Mouse (Mus musculus): ENCODE data around the gene Cyp26b1. TPM values are rescaled to one million over a fixed set of nuclear protein-coding genes. Genes with fewer than 3 reads are reported as not detected.
"Not testable (repeated sequence)": the region's sequence is repeated elsewhere in the genome, so short reads cannot be mapped to it uniquely, and the experiment has no call there.

Gene Cyp26b1
- polyA plus RNA-seq, 1 experiment from 2014 or later, result 1.7 TPM

GRCm38 (mm10) chr6:84617051-84617450 lies 23.3 kb upstream of the Cyp26b1 start:
- Histone ChIP-seq H3K27me3 (ENCODE audit: control insufficient read depth, insufficient read depth, low read length) (no peaks in the 10 kb centered on the region), H3K9me3 (replicated peaks; ENCODE audit: control insufficient read depth, low read length) (no peaks in the 10 kb centered on the region), H3K27ac (ENCODE audit: low read length) (no peak overlapping the region), H3K4me2 (ENCODE audit: low read depth, low read length) (no peak overlapping the region), H3K9ac (ENCODE audit: low read length) (no peak overlapping the region), H3K4me1 (ENCODE audit: control insufficient read depth, insufficient read depth, low read length) (no peaks in the 10 kb centered on the region), H3K36me3 (ENCODE audit: control insufficient read depth, insufficient read depth, low read length) (no peaks in the 10 kb centered on the region), H3K4me3 (replicated peaks; ENCODE audit: low read length) (no peak overlapping the region)
- ATAC-seq (ENCODE audit: insufficient read depth, low FRiP score), result no peak
- WGBS, result 95% methylated on average over 1 of the region's 1 CpGs

GRCm38 (mm10) chr6:84616586-84616985 lies 22.9 kb upstream of the Cyp26b1 start:
- H3K4me2 ChIP-seq (ENCODE audit: low read depth, low read length), result no peak overlapping the region
- no peak for ATAC-seq (ENCODE audit: insufficient read depth, low FRiP score)
- no peaks in the 10 kb centered on the region for H3K4me1 ChIP-seq (ENCODE audit: control insufficient read depth, insufficient read depth, low read length)
- H3K27ac ChIP-seq (ENCODE audit: low read length), result no peak overlapping the region
- H3K9ac ChIP-seq (ENCODE audit: low read length), result no peak overlapping the region
- 85% methylated on average over 1 of the region's 1 CpGs for WGBS
- H3K27me3 ChIP-seq (ENCODE audit: control insufficient read depth, insufficient read depth, low read length), result no peaks in the 10 kb centered on the region
- H3K36me3 ChIP-seq (ENCODE audit: control insufficient read depth, insufficient read depth, low read length), result no peaks in the 10 kb centered on the region
- H3K9me3 ChIP-seq (replicated peaks; ENCODE audit: control insufficient read depth, low read length), result no peaks in the 10 kb centered on the region
- H3K4me3 ChIP-seq (replicated peaks; ENCODE audit: low read length), result no peak overlapping the region

- Histone ChIP-seq H3K27me3 (ENCODE audit: control insufficient read depth, insufficient read depth, low read length) (no peaks in the 10 kb centered on the region), H3K27ac (ENCODE audit: low read length) (no peak overlapping the region), H3K36me3 (ENCODE audit: control insufficient read depth, insufficient read depth, low read length) (no peaks in the 10 kb centered on the region), H3K9me3 (replicated peaks; ENCODE audit: control insufficient read depth, low read length) (no peaks in the 10 kb centered on the region), H3K4me3 (replicated peaks; ENCODE audit: low read length) (no peak overlapping the region), H3K9ac (ENCODE audit: low read length) (no peak overlapping the region), H3K4me2 (ENCODE audit: low read depth, low read length) (no peak overlapping the region), H3K4me1 (ENCODE audit: control insufficient read depth, insufficient read depth, low read length) (no peaks in the 10 kb centered on the region)
- 74% methylated on average over 3 of the region's 3 CpGs for WGBS
- ATAC-seq (ENCODE audit: insufficient read depth, low FRiP score), result no peak
These were observed 19.9 kb upstream of the Cyp26b1 start for GRCm38 (mm10) chr6:84613561-84613960.

DNA sequence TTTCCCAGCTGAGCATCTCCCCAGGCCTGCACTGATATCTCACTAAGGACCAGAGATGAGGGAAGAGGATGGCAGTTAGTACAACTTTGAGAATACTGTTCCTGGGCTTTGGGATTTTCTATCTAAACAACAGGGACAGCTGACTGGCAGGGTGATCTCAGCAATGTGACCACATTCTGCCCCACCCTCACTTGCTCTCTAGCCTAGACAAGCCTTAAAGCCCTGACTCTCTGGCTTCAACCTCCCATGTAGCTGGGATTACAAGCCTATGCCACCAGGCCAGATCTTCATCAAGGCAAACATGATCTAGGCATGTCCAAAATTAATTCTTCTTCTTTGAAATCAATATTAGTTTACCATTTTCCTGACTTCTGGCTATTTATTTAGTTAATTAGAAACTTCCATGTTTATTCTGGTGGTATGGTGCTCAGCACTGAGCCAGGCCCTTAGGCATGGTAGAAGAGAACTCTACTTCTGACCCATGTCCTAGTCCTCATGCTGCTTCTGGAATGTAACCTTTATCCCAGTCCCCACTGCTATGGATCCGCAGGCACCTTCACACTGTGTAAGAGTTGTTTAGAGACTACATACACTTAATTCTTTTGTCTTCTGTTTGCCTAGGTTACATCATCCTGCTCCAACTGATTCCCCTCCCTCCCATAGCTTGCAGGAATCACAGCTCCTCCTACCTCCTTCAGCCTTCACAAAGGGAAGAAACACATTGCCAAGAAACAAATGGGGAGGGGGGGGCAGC lies 7.6 kb upstream of the Cyp26b1 start:
- Histone ChIP-seq H3K4me1 (ENCODE audit: control insufficient read depth, insufficient read depth, low read length) (no peaks in the 10 kb centered on the region), H3K9me3 (replicated peaks; ENCODE audit: control insufficient read depth, low read length) (no peaks in the 10 kb centered on the region), H3K36me3 (ENCODE audit: control insufficient read depth, insufficient read depth, low read length) (no peaks in the 10 kb centered on the region), H3K4me3 (replicated peaks; ENCODE audit: low read length) (no peak overlapping the region), H3K9ac (ENCODE audit: low read length) (no peak overlapping the region), H3K4me2 (ENCODE audit: low read depth, low read length) (no peak overlapping the region), H3K27me3 (ENCODE audit: control insufficient read depth, insufficient read depth, low read length) (no peaks in the 10 kb centered on the region), H3K27ac (ENCODE audit: low read length) (no peak overlapping the region)
- 28% methylated on average over 1 of the region's 1 CpGs for WGBS
- ATAC-seq (ENCODE audit: insufficient read depth, low FRiP score), result no peak

DNA sequence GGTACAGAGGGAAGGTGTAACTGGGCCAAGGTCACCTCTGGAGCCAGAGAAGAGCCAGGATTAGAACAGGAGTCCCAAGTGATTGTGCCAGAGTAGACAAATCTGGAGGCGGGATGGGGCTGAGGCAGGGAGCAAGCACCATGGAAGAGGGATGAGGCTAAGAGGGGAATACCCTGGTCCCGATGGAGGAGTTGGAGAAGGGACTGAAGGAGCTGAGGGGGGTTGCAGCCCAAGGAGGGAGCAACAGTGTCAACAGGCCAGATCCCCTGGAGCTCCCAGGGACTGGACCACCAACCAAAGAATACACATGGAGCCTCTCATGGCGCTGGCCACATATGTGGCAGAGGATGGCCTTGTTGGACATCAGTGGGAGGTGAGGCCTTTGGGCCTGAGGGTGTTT lies 5.6 kb upstream of the Cyp26b1 start:
- H3K9me3 ChIP-seq (replicated peaks; ENCODE audit: control insufficient read depth, low read length); H3K4me1 ChIP-seq (ENCODE audit: control insufficient read depth, insufficient read depth, low read length); H3K36me3 ChIP-seq (ENCODE audit: control insufficient read depth, insufficient read depth, low read length); H3K27me3 ChIP-seq (ENCODE audit: control insufficient read depth, insufficient read depth, low read length); ATAC-seq (ENCODE audit: insufficient read depth, low FRiP score); H3K4me2 ChIP-seq (ENCODE audit: low read depth, low read length); H3K4me3 ChIP-seq (replicated peaks; ENCODE audit: low read length); H3K9ac ChIP-seq (ENCODE audit: low read length); H3K27ac ChIP-seq (ENCODE audit: low read length): not testable (repeated sequence)
- 81% methylated on average over 3 of the region's 3 CpGs for WGBS

DNA sequence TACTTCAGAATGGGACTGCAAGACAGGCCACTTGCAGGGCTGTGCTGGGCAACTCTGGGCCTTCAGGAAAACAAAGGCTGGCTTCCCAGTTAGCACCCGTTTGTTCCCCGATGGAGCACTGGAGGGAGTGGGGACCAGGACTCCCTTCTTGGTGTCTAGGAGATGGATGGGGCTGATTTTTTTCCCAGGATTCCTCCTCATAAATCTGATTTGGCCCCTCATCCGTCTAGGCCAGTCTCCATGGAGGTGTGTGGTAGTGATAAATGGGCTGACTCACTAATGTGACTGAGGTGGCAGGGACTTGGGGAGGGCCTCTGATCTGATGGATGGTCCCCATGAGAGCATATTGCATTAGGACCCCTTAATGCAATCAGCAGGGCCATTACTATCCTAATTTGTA lies 5.0 kb upstream of the Cyp26b1 start:
- H3K4me1 ChIP-seq (ENCODE audit: control insufficient read depth, insufficient read depth, low read length), result peaks cover under 1% of the 10 kb centered on the region; the same call in 1 of the 2 replicates
- H3K36me3 ChIP-seq (ENCODE audit: control insufficient read depth, insufficient read depth, low read length), result no peaks in the 10 kb centered on the region
- H3K9me3 ChIP-seq (replicated peaks; ENCODE audit: control insufficient read depth, low read length), result no peaks in the 10 kb centered on the region
- ATAC-seq (ENCODE audit: insufficient read depth, low FRiP score), result no peak
- H3K27me3 ChIP-seq (ENCODE audit: control insufficient read depth, insufficient read depth, low read length), result no peaks in the 10 kb centered on the region
- 42% methylated on average over 3 of the region's 3 CpGs for whole genome bisulfite sequencing
- no peak overlapping the region for H3K9ac ChIP-seq (ENCODE audit: low read length)
- H3K4me2 ChIP-seq (ENCODE audit: low read depth, low read length), result no peak overlapping the region
- H3K27ac ChIP-seq (ENCODE audit: low read length), result no peak overlapping the region
- H3K4me3 ChIP-seq (replicated peaks; ENCODE audit: low read length), result no peak overlapping the region

DNA sequence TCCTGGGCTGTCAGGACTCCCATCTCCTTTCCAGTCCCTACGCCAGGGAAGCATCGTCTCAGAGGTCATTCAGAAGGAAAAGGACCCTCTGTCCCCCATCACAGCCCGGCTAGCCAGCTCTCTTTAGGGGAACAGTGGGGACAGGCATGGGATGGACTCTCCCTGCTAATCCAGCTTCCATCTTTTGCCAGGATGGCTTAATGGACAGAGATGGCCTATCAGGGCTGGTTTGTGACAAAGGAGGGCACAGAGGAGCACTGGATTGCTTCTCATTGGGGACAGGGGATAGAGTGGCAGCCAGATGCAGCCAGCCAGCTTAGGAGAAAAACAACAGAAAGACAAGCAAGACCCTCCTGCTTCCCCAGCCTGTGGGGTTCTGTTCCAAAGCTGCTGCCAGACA lies 918 bp upstream of the Cyp26b1 start:
- 68% methylated on average over 3 of the region's 3 CpGs for WGBS
- no peaks in the 10 kb centered on the region for H3K36me3 ChIP-seq (ENCODE audit: control insufficient read depth, insufficient read depth, low read length)
- H3K9me3 ChIP-seq (replicated peaks; ENCODE audit: control insufficient read depth, low read length), result no peaks in the 10 kb centered on the region
- ATAC-seq (ENCODE audit: insufficient read depth, low FRiP score), result no peak
- H3K9ac ChIP-seq (ENCODE audit: low read length), result no peak overlapping the region
- H3K27ac ChIP-seq (ENCODE audit: low read length), result no peak overlapping the region
- no peak overlapping the region for H3K4me2 ChIP-seq (ENCODE audit: low read depth, low read length)
- no peak overlapping the region for H3K4me3 ChIP-seq (replicated peaks; ENCODE audit: low read length)
- H3K27me3 ChIP-seq (ENCODE audit: control insufficient read depth, insufficient read depth, low read length), result peaks cover 5% of the 10 kb centered on the region
- peaks cover 15% of the 10 kb centered on the region for H3K4me1 ChIP-seq (ENCODE audit: control insufficient read depth, insufficient read depth, low read length)

DNA sequence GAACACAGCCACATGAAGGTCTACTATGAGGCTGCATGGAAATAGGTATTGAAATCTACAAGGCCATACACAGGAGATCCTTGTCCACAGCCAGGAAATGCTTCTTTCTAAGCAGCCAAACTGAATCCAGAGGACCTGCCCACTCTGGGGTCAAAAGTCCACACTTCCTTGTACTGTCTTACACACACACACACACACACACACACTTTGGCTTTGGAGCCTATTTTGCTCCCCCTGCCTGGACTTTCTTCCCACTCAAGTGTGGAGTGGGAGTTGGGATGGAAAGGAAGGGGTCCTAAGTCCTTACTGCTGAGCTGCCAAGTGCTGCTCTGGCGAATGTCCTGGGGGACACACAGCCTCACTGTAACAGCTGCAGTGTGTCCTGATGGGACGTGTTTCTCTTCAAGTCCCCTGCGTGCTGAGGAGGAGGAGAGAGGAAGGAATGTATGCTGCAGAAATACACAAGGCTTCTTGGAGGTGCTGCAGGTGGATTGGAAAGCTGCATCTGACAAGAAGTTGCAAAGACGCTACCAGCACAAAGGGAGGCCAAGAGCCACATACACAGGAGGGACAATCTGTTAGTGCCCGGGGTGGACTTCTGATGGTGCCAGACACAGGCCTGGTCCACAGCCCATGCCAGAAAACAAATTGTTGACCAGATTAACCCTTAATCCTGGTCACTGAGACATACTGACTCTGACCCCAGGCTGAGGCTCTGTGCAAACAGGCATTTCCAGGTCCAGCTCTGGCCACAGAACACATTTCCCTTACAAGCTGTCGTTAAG lies 2.6 kb downstream of the Cyp26b1 start:
- H3K4me3 ChIP-seq (replicated peaks; ENCODE audit: low read length), result no peak overlapping the region
- H3K4me1 ChIP-seq (ENCODE audit: control insufficient read depth, insufficient read depth, low read length), result peaks cover 37% of the 10 kb centered on the region
- no peaks in the 10 kb centered on the region for H3K36me3 ChIP-seq (ENCODE audit: control insufficient read depth, insufficient read depth, low read length)
- no peak overlapping the region for H3K9ac ChIP-seq (ENCODE audit: low read length)
- H3K27ac ChIP-seq (ENCODE audit: low read length), result no peak overlapping the region
- no peaks in the 10 kb centered on the region for H3K9me3 ChIP-seq (replicated peaks; ENCODE audit: control insufficient read depth, low read length)
- 37% methylated on average over 6 of the region's 6 CpGs for WGBS
- peaks cover 38% of the 10 kb centered on the region for H3K27me3 ChIP-seq (ENCODE audit: control insufficient read depth, insufficient read depth, low read length)
- ATAC-seq (ENCODE audit: insufficient read depth, low FRiP score), result no peak; the same call in 1 of the 2 replicates
- no peak overlapping the region for H3K4me2 ChIP-seq (ENCODE audit: low read depth, low read length)

Data from stomach, embryonic 16.5 days (tissue).